ENCODE assay signal across 8 mouse cellular contexts in genomic region chr16:91081508-91081907, GRCm38 (mm10). TPM values are rescaled to one million over a fixed set of nuclear protein-coding genes. Genes with fewer than 3 reads are reported as not detected.
A peak's percentile ranks its signal among the peaks of the same experiment; 100 is the strongest.
DNase-seq lines count a peak whose midpoint lies in the region; ATAC-seq lines count a peak whose summit lies in the region.

No protein-coding gene starts in this region.

- H3K9me3 ChIP-seq in hindbrain, embryonic 10.5 days = peaks cover 4% of the 10 kb centered on the region; the same call in 1 of the 2 replicates
- H3K9me3 ChIP-seq in hindbrain, embryonic 12.5 days (replicated peaks) = no peaks in the 10 kb centered on the region
- no peaks in the 10 kb centered on the region for H3K9me3 ChIP-seq in forebrain, embryonic 14.5 days (replicated peaks; ENCODE audit: control insufficient read depth, low read length)
- H3K9me3 ChIP-seq in hindbrain, embryonic 14.5 days (ENCODE audit: control insufficient read depth, low read length) = peaks cover 5% of the 10 kb centered on the region; the same call in 1 of the 2 replicates
- H3K9me3 ChIP-seq in midbrain, embryonic 16.5 days (replicated peaks; ENCODE audit: control insufficient read depth, low read length, poor library complexity, severe bottlenecking) = no peaks in the 10 kb centered on the region

- no peak overlapping the region for H3K4me3 ChIP-seq in hindbrain, embryonic 10.5 days
- no peak overlapping the region for H3K4me3 ChIP-seq in hindbrain, embryonic 12.5 days
- no peak overlapping the region for H3K4me3 ChIP-seq in forebrain, embryonic 14.5 days (ENCODE audit: low read depth, low read length)
- H3K4me3 ChIP-seq in hindbrain, embryonic 14.5 days (replicated peaks; ENCODE audit: low read length) = no peak overlapping the region
- H3K4me3 ChIP-seq in midbrain, embryonic 16.5 days (ENCODE audit: low read depth, low read length) = no peak overlapping the region

- intact Hi-C loops in left cerebral cortex, postnatal 25 days (cut with DNase I) = loop anchor here (1.0 to 10.0 kb wide), 2 partner anchors 233 to 271 kb away; no protein-coding TSS in a partner anchor

- H3K4me2 ChIP-seq in hindbrain, embryonic 12.5 days (replicated peaks) = no peak overlapping the region
- no peak overlapping the region for H3K4me2 ChIP-seq in forebrain, embryonic 14.5 days (ENCODE audit: low read length)
- H3K4me2 ChIP-seq in hindbrain, embryonic 14.5 days (replicated peaks) = no peak overlapping the region
- H3K4me2 ChIP-seq in midbrain, embryonic 16.5 days (ENCODE audit: low read length) = no peak overlapping the region

- DNase-seq in hindbrain, embryonic 10.5 days (ENCODE audit: low spot score) = peak; percentile 54
- DNase-seq in c-Kit-positive CD71-positive TER-119-positive erythroid progenitor cells, embryonic 14.5 days (ENCODE audit: low spot score) = peak; percentile 81
- peak; percentile 92 for DNase-seq in forebrain, embryonic 14.5 days (ENCODE audit: low spot score)
- peak; percentile 94 for DNase-seq in hindbrain, embryonic 14.5 days (ENCODE audit: low spot score)
- DNase-seq in left cerebral cortex, postnatal 25 days (ENCODE audit: low spot score in 2 of 2) = peak; percentile 80 to 84
- DNase-seq in spleen, adult 18-20 months = peak; percentile 18 to 58

- H3K4me1 ChIP-seq in hindbrain, embryonic 10.5 days (replicated peaks) = no peaks in the 10 kb centered on the region
- no peaks in the 10 kb centered on the region for H3K4me1 ChIP-seq in hindbrain, embryonic 12.5 days
- 0 out of 2 replicates have a peak, but pooled peaks cover 3% of the 10 kb centered on the region for H3K4me1 ChIP-seq in forebrain, embryonic 14.5 days (ENCODE audit: control insufficient read depth, insufficient read depth, low read length)
- no peaks in the 10 kb centered on the region for H3K4me1 ChIP-seq in hindbrain, embryonic 14.5 days (replicated peaks; ENCODE audit: control insufficient read depth, insufficient read depth, low read length)
- H3K4me1 ChIP-seq in midbrain, embryonic 16.5 days (ENCODE audit: control insufficient read depth, insufficient read depth, low read length) = no peaks in the 10 kb centered on the region

- H3K36me3 ChIP-seq in hindbrain, embryonic 10.5 days = no peaks in the 10 kb centered on the region
- no peaks in the 10 kb centered on the region for H3K36me3 ChIP-seq in hindbrain, embryonic 12.5 days
- no peaks in the 10 kb centered on the region for H3K36me3 ChIP-seq in forebrain, embryonic 14.5 days (ENCODE audit: control insufficient read depth, insufficient read depth, low read length)
- no peaks in the 10 kb centered on the region for H3K36me3 ChIP-seq in hindbrain, embryonic 14.5 days (replicated peaks; ENCODE audit: control insufficient read depth, insufficient read depth)
- no peaks in the 10 kb centered on the region for H3K36me3 ChIP-seq in midbrain, embryonic 16.5 days (ENCODE audit: control insufficient read depth, insufficient read depth, low read length)

- ATAC-seq in hindbrain, embryonic 12.5 days (ENCODE audit: low FRiP score) = no peak
- peak; percentile 69 for ATAC-seq in forebrain, embryonic 14.5 days
- ATAC-seq in hindbrain, embryonic 14.5 days (ENCODE audit: low FRiP score) = 0 out of 2 replicates have a peak, but pooled peaks have one; percentile 34
- ATAC-seq in midbrain, embryonic 16.5 days = peak; percentile 42; the same call in 1 of the 2 replicates

- H3K27me3 ChIP-seq in hindbrain, embryonic 10.5 days (ENCODE audit: insufficient read depth, poor library complexity, severe bottlenecking) = peaks cover 28% of the 10 kb centered on the region
- H3K27me3 ChIP-seq in hindbrain, embryonic 12.5 days = peaks cover 41% of the 10 kb centered on the region
- H3K27me3 ChIP-seq in forebrain, embryonic 14.5 days (replicated peaks; ENCODE audit: control insufficient read depth, insufficient read depth, low read length) = no peaks in the 10 kb centered on the region
- peaks cover 22% of the 10 kb centered on the region; the same call in 1 of the 2 replicates for H3K27me3 ChIP-seq in hindbrain, embryonic 14.5 days (ENCODE audit: control insufficient read depth, insufficient read depth, low read length)
- H3K27me3 ChIP-seq in midbrain, embryonic 16.5 days (ENCODE audit: control insufficient read depth, insufficient read depth, low read depth, low read length) = peaks cover under 1% of the 10 kb centered on the region; the same call in 1 of the 2 replicates

- 23% methylated on average over 11 of the region's 12 CpGs for WGBS in hindbrain, embryonic 10.5 days
- WGBS in hindbrain, embryonic 12.5 days = 26% methylated on average over 9 of the region's 12 CpGs
- 22% methylated on average over 9 of the region's 12 CpGs for WGBS in forebrain, embryonic 14.5 days
- 27% methylated on average over 9 of the region's 12 CpGs for WGBS in hindbrain, embryonic 14.5 days
- WGBS in midbrain, embryonic 16.5 days = 19% methylated on average over 11 of the region's 12 CpGs

- H3K9ac ChIP-seq in hindbrain, embryonic 12.5 days = no peak overlapping the region
- no peak overlapping the region for H3K9ac ChIP-seq in forebrain, embryonic 14.5 days (ENCODE audit: low read length)
- no peak overlapping the region for H3K9ac ChIP-seq in hindbrain, embryonic 14.5 days
- H3K9ac ChIP-seq in midbrain, embryonic 16.5 days (ENCODE audit: low read depth, low read length) = no peak overlapping the region

- no peak overlapping the region for H3K27ac ChIP-seq in hindbrain, embryonic 10.5 days
- H3K27ac ChIP-seq in hindbrain, embryonic 12.5 days = no peak overlapping the region
- H3K27ac ChIP-seq in forebrain, embryonic 14.5 days (ENCODE audit: low read depth, low read length) = no peak overlapping the region
- H3K27ac ChIP-seq in hindbrain, embryonic 14.5 days = no peak overlapping the region
- no peak overlapping the region for H3K27ac ChIP-seq in midbrain, embryonic 16.5 days (ENCODE audit: low read length)

RNA-seq across cellular contexts. Expression of gene 4932438H23Rik, which starts 13.4 kb away (rescaled TPM):
- polyA plus RNA-seq in hindbrain, embryonic 10.5 days (2016; fragmentation: Nextera tagmentation; extraction: Ambion mirVana) = 0.11 and 0.27 TPM in 2 replicates
- 0.16 and 1.1 TPM in 2 replicates for polyA plus RNA-seq in hindbrain, embryonic 12.5 days (2016; fragmentation: Nextera tagmentation; extraction: Ambion mirVana)
- polyA plus RNA-seq in forebrain, embryonic 14.5 days (2014; fragmentation: Nextera tagmentation; extraction: Ambion mirVana) = 0.48 and 1.0 TPM in 2 replicates
- polyA plus RNA-seq in hindbrain, embryonic 14.5 days (2014; fragmentation: Nextera tagmentation; extraction: Ambion mirVana) = 0.76 and 1.5 TPM in 2 replicates
- total RNA-seq in left cerebral cortex, postnatal 25 days (2021) = under 1 TPM; 0.69 to 0.89 TPM
- polyA plus RNA-seq in midbrain, embryonic 16.5 days (2015; fragmentation: Nextera tagmentation; extraction: Ambion mirVana) = 0.87 TPM in 2 replicates

RNA-seq across cellular contexts. Expression of gene Paxbp1, which starts 37.2 kb away (rescaled TPM):
- polyA plus RNA-seq in hindbrain, embryonic 10.5 days (2016; fragmentation: Nextera tagmentation; extraction: Ambion mirVana) = 54.4 and 58.3 TPM in 2 replicates
- polyA plus RNA-seq in hindbrain, embryonic 12.5 days (2016; fragmentation: Nextera tagmentation; extraction: Ambion mirVana) = 104 and 113 TPM in 2 replicates
- 48.1 and 71.6 TPM in 2 replicates for polyA plus RNA-seq in forebrain, embryonic 14.5 days (2014; fragmentation: Nextera tagmentation; extraction: Ambion mirVana)
- polyA plus RNA-seq in hindbrain, embryonic 14.5 days (2014; fragmentation: Nextera tagmentation; extraction: Ambion mirVana) = 64.7 and 71.6 TPM in 2 replicates
- 10 to 100 TPM; 45.1 to 57.4 TPM for total RNA-seq in left cerebral cortex, postnatal 25 days (2021)
- polyA plus RNA-seq in midbrain, embryonic 16.5 days (2015; fragmentation: Nextera tagmentation; extraction: Ambion mirVana) = 72.3 and 84.0 TPM in 2 replicates

Comparison
In these comparisons a context has a peak if more than half of its experiments do, and no peak if none do; other contexts are left out.
1. DNase-seq: peak in every context shown above with its lines; median percentile 94 in hindbrain, embryonic 14.5 days; 92 in forebrain, embryonic 14.5 days; 82 in left cerebral cortex, postnatal 25 days; 81 in c-Kit-positive CD71-positive TER-119-positive erythroid progenitor cells, embryonic 14.5 days; 54 in hindbrain, embryonic 10.5 days; 38 in spleen, adult 18-20 months.